Mouse (Mus musculus): ENCODE results near the gene Paqr6.

The Paqr6 gene

DNA sequence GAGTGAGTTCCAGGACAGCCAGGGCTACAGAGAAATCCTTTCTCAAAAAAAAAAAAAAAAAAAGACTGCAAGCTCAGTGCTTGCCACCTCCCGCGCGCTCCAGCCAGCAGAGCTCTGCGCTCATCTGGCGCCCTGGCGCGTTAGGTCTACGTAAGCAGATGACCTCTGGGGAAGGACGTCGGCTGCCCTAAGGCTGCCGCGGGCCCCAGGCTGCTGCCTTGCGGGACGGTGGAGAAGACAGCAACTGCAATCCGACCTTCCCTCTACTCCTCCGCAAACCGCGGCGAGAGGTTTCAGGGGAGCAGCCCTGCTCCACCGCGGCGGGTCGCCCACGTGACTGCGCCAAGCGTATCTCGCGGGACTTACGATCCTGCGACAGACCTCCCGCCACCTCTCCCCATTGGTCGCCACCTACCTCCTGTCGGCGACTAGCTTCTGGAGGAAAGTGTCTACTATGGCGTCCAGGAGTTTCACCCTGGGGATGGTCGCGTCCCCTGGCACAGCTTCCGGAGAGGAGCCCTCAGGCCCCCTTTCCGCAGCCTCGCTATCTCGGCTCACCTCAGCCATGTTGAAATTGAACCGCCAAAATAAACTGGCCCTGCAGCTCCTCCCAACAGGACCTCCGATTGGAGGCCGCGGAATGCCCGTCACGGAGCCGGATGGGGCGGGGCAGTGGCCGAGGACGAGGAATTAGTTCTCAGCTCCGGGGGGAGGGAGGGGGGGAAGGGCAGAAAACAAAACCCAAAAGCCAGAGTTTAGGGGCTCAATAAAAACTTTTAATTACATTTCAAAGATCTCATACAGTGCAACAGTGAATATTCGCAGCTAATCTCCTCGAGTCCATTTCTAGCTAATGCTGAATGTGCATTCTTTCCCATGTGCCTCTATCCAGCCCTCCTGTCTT, 45.6 kb downstream of the Paqr6 start, which contains the start of gene Pmf1:
Gene Pmf1 (minus strand): TSS at position 591 of the 904 bp plus-strand sequence.
- intact Hi-C loops (cut with DNase I), result loop anchor here (1.0 to 5.0 kb wide), 2 partner anchors 57 to 117 kb away; no protein-coding TSS in a partner anchor

DNA sequence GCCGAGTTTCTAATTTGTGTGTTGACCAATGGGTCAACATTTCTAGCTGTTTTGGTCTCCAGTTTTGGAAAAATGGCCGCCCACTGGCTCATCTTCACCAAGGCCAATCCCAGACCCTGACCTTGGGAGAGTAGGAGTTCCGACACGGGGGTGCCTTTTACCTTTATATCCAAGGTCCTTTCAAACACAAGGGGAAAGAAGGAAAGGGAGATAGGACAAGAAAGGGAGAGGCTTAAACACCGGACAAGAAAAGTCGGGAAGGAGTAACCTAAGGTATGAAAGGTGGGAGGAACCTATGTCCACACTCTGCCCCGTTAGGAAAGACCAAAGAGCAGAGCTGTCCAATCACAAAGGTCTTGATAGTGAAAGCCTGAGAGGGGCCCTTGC, 46.3 kb downstream of the Paqr6 start:
- intact Hi-C loops (cut with DNase I), result no loop called here

DNA sequence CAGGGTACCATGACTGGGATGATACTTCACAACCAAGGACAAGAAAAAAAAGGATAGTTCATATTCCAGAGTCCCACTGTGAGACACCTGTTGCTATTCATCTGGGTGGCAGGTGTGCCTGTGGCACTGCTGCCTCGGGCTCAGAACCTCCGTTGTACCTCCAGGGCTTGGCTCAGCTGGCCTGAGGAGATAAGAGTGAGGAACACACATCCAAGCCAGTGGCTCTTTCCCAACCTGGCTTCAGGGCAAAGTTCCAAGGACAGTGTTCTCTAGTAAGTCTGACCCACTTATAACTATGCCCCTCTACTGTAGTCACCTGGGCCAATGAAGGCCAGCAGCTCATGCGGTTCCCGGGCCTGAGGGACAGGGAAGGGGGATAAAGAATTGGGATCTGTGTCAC, 47.3 kb downstream of the Paqr6 start:
- intact Hi-C loops (cut with DNase I), result no loop called here

DNA sequence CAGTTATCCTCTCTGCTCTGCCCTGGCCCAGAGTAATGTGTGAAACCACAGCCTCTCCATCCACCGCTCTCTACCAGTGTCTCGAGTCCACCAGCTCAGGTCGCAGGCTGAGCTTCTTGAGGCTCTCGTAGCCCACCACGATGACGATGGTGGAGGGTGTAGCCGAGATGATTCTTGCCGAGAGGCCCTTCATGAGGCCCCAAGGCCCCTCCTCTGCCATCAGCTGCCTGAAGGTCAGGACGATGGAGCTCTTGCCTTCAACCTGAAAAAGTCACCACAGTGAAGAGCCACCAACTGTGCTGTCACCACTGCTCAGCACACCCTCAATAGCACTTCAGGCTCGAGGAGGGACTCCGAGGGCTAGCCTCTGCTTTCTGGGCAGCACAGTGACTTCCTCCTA, 48.3 kb downstream of the Paqr6 start:
- intact Hi-C loops (cut with DNase I), result no loop called here

DNA sequence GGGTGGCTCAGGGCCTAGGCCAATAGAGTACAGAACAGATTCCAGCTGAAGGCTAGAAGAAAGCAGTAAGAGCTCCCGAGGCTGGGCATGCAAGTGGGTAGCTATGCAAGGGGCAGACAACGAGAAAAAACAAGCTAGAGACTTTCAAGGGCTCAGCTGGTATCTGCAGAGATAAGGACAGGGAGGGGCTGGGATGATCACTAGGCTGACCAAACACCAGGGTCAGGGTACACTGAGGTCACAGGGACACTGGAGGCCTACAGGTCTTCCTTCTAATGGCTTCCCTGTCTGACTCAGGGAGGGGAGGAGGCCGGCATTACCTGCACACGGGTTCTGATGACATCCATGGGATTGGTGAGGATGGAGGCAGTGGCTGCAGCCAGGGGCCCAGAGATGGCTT, 51.3 kb downstream of the Paqr6 start:
- intact Hi-C loops (cut with DNase I), result no loop called here

DNA sequence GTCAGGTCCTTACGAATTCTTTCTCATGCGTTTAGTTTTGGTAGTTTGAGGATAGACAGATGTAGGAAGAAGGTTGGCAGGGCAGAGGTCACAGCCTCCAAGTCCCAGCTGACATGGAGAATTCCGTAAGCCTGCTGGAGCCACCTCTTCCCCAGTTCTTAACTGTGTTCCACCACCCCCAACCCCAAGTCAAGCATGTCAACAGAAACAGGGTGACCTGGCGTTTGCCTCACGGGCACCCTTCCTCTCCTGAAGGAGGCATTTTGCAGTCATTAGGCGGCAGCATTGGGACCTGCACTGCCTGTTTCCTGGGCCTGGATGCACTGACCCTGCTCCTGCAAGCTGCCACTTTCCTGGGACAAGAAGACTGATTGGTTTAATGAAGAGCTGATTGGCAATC, 53.6 kb downstream of the Paqr6 start:
- intact Hi-C loops (cut with DNase I), result no loop called here

Measured in adrenal gland (tissue).